Mouse (Mus musculus): ENCODE data around the gene Ncs1. TPM values are rescaled to one million over a fixed set of nuclear protein-coding genes. Genes with fewer than 3 reads are reported as not detected.

The Ncs1 gene
- total and polyA plus RNA-seq, 3 experiments = 0.04 TPM; not detected in 2

GRCm38 (mm10) chr2:31269188-31269587 is 23.6 kb downstream of the Ncs1 start:
- TF ChIP-seq MYC (IDR thresholded peaks at IDR 0.05; ENCODE audit: low read depth, low read length) (no peak), RAD21 (IDR thresholded peaks at IDR 0.05; ENCODE audit: low read depth, low read length) (no peak), ELF1 (IDR thresholded peaks at IDR 0.05; ENCODE audit: low read depth, low read length) (no peak), ZNF384 (IDR thresholded peaks at IDR 0.05; ENCODE audit: low read depth, low read length) (no peak), GABPA (IDR thresholded peaks at IDR 0.05; ENCODE audit: insufficient replicate concordance, low read depth, low read length) (no peak), MEF2A (IDR thresholded peaks at IDR 0.05; ENCODE audit: borderline replicate concordance, low read depth, low read length) (no peak), MAX (IDR thresholded peaks at IDR 0.05; ENCODE audit: low read length) (no peak), JUN (IDR thresholded peaks at IDR 0.05; ENCODE audit: insufficient read depth, low read depth, low read length) (no peak), UBTF (IDR thresholded peaks at IDR 0.05; ENCODE audit: low read depth, low read length) (no peak), CHD1 (IDR thresholded peaks at IDR 0.05; ENCODE audit: low read depth, low read length) (no peak), USF1 (IDR thresholded peaks at IDR 0.05; ENCODE audit: low read depth, low read length) (no peak), TBP (conservative IDR thresholded peaks at IDR 0.05; ENCODE audit: low read depth, low read length) (no peak), NELFE (IDR thresholded peaks at IDR 0.05; ENCODE audit: low read depth, low read length) (no peak), POLR2AphosphoS2 (IDR thresholded peaks at IDR 0.05; ENCODE audit: low read depth, low read length) (no peak), MAFK (IDR thresholded peaks at IDR 0.05; ENCODE audit: insufficient replicate concordance, low read length) (no peak), CHD2 (IDR thresholded peaks at IDR 0.05; ENCODE audit: low read length) (no peak)
- no peak overlapping the region for H3K4me3 ChIP-seq (replicated peaks in 1 of 3; ENCODE audit: low read depth in 2 of 3, low read length in 2 of 3, poor library complexity in 1 of 3)
- dilution Hi-C loops (cut with MboI; ENCODE audit: extremely low pct_ligation_motif_present, extremely low pct_unique_long_range_greater_than_20kb, low sequenced_read_pairs) (no loop called here), in situ Hi-C loops (cut with MboI; ENCODE audit: low pct_ligation_motif_present, low pct_unique_long_range_greater_than_20kb, low sequenced_read_pairs) (no loop called here)
- no peaks in the 10 kb centered on the region for H3K36me3 ChIP-seq (replicated peaks in 1 of 2; ENCODE audit: control insufficient read depth in 1 of 2, insufficient read depth in 1 of 2, low read length in 1 of 2)
- H3K79me2 ChIP-seq (replicated peaks; ENCODE audit: control insufficient read depth, extremely low read depth, insufficient read depth, poor library complexity, severe bottlenecking) = no peaks in the 10 kb centered on the region
- no peak for DNase-seq (ENCODE audit: extremely low read depth)
- H3K9me3 ChIP-seq (replicated peaks; ENCODE audit: low read length) = peaks cover 7% of the 10 kb centered on the region
- no peak overlapping the region for H3K4me2 ChIP-seq (ENCODE audit: insufficient read depth, low read depth, poor library complexity, severe bottlenecking)
- peaks cover 88% of the 10 kb centered on the region for H3K27me3 ChIP-seq (replicated peaks)
- H3K27ac ChIP-seq (ENCODE audit: insufficient read depth, low read depth) = no peak overlapping the region
- no peak overlapping the region for H3K9ac ChIP-seq (ENCODE audit: insufficient read depth, low read depth)
- peaks cover 0 to 3% of the 10 kb centered on the region in 2 experiments; a peak in 1 of 4 replicates for H3K4me1 ChIP-seq (ENCODE audit: control insufficient read depth in 1 of 2, insufficient read depth in 2 of 2)

DNA sequence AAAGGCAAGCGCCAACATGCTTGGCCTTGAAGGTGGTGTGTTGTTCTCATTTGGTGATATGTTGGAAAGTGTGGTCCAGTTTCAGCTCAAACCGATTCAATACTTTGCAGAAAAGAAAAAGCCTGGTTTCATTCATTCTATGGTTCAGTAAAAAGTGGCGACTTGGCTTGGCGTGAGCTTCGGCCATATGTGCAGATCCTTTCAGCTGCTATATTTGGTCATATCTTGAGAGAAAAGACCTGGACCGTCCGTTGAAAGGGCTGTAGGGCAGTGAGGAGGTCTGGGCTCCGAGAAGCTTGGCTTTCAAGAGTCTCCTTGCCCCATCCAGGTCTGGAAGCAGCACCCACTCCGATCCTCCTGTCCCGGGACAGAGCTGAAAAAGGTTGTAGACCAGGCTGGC is 24.2 kb downstream of the Ncs1 start:
- in situ Hi-C loops (cut with MboI; ENCODE audit: low pct_ligation_motif_present, low pct_unique_long_range_greater_than_20kb, low sequenced_read_pairs) (no loop called here), dilution Hi-C loops (cut with MboI; ENCODE audit: extremely low pct_ligation_motif_present, extremely low pct_unique_long_range_greater_than_20kb, low sequenced_read_pairs) (no loop called here)
- Histone ChIP-seq H3K4me2 (ENCODE audit: insufficient read depth, low read depth, poor library complexity, severe bottlenecking) (no peak overlapping the region), H3K36me3 (replicated peaks in 1 of 2; ENCODE audit: control insufficient read depth in 1 of 2, insufficient read depth in 1 of 2, low read length in 1 of 2) (no peaks in the 10 kb centered on the region), H3K9ac (ENCODE audit: insufficient read depth, low read depth) (no peak overlapping the region), H3K4me3 (replicated peaks in 1 of 3; ENCODE audit: low read depth in 2 of 3, low read length in 2 of 3, poor library complexity in 1 of 3) (no peak overlapping the region), H3K79me2 (replicated peaks; ENCODE audit: control insufficient read depth, extremely low read depth, insufficient read depth, poor library complexity, severe bottlenecking) (no peaks in the 10 kb centered on the region), H3K27ac (ENCODE audit: insufficient read depth, low read depth) (no peak overlapping the region), H3K4me1 (ENCODE audit: control insufficient read depth in 1 of 2, insufficient read depth in 2 of 2) (peaks cover 0 to 3% of the 10 kb centered on the region in 2 experiments; a peak in 1 of 4 replicates), H3K27me3 (replicated peaks) (peaks cover 83% of the 10 kb centered on the region), H3K9me3 (replicated peaks; ENCODE audit: low read length) (peaks cover 7% of the 10 kb centered on the region)
- no peak for DNase-seq (ENCODE audit: extremely low read depth)
- TF ChIP-seq JUND (conservative IDR thresholded peaks at IDR 0.05; ENCODE audit: low read depth, low read length) (no peak), MYC (IDR thresholded peaks at IDR 0.05; ENCODE audit: low read depth, low read length) (no peak), BHLHE40 (IDR thresholded peaks at IDR 0.05; ENCODE audit: low read depth, low read length) (no peak)
